Mouse (Mus musculus): ENCODE measurements around the gene Nsg2.

DNA sequence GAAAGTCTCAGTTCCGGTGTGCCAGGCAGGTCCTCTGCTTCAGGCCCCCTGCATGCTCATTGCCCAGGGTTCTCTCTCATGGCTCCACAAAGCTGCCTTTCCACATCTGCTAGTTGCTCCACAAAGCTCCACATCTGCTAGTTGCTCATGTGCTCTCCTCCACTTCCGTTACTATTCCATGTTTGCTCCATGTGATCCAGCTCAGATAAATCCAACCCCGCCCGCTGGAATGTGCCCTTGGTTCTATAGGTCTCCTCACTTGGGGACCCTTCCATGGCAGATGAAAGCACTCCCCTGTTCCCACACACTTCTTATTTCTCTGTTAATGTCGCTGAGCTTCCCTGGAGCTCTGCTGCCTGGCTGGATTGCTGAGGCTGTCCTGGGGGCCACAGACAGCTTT is 26.4 kb downstream of the Nsg2 start:
- no peak for TF ChIP-seq CTCF (conservative IDR thresholded peaks at IDR 0.05; ENCODE audit: low read length)
- TF ChIP-seq NANOG (IDR thresholded peaks at IDR 0.05; ENCODE audit: borderline replicate concordance, low read length): no peak
- TF ChIP-seq POU5F1 (IDR thresholded peaks at IDR 0.05; ENCODE audit: borderline replicate concordance, low read length): no peak

Measured in E14TG2a.4 (cell line).